Mouse (Mus musculus): ENCODE measurements around the gene Csrnp3.

The Csrnp3 gene

GRCm38 (mm10) chr2:65942346-65942745, 96.8 kb downstream of the Csrnp3 start:
- in situ Hi-C loops (cut with MboI, MseI) = no loop called here

GRCm38 (mm10) chr2:65948808-65949207, 103.2 kb downstream of the Csrnp3 start:
- in situ Hi-C loops (cut with MboI, MseI) = no loop called here

GRCm38 (mm10) chr2:65953726-65954340, 108.3 kb downstream of the Csrnp3 start:
- in situ Hi-C loops (cut with MboI, MseI) = no loop called here

DNA sequence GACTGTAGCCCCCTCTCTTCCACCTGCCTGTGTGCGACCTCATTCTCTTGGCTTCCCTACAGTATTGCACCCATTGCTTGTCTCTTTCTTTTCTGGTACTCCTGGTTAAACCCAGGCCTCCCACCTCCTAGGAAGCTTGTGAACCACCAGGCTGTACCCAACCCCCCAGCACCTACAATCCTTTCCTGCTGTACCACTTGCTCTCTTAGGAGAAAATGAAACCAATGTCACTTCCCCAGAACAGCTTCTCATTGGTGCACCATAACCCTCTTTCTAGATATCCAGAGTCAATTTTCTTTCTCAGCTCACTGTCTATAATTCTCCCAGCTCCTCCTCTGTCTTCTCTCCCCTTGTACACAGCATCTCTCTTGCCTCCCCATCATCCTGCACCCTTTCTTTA, 110.2 kb downstream of the Csrnp3 start:
- in situ Hi-C loops (cut with MboI, MseI) = no loop called here

DNA sequence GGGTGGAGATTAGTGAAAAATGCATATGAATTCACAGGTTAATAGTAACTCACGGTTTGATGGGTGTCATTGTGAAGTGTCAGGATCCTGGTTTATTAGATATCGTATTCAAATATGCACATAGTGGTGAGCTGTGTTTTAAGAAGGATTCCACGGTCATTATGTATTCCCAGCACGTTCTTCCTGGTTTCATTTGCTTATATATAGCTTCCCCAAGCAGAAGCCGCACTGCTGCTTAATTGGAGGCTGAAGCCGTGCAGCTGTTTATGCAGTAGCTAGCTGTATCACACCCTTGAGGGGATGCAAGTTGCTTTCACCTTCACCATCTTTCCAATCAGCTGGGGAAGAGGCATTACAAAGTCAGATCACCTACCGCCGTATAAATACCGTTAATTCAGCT, 111.2 kb downstream of the Csrnp3 start:
- in situ Hi-C loops (cut with MboI, MseI) = no loop called here

- in situ Hi-C loops (cut with MboI, MseI) = no loop called here
Measured at GRCm38 (mm10) chr2:65963420-65963819, 117.9 kb downstream of the Csrnp3 start.

GRCm38 (mm10) chr2:65968810-65969209, 123.2 kb downstream of the Csrnp3 start:
- in situ Hi-C loops (cut with MboI, MseI) = no loop called here

GRCm38 (mm10) chr2:65973907-65974306, 128.3 kb downstream of the Csrnp3 start:
- in situ Hi-C loops (cut with MboI, MseI) = no loop called here

DNA sequence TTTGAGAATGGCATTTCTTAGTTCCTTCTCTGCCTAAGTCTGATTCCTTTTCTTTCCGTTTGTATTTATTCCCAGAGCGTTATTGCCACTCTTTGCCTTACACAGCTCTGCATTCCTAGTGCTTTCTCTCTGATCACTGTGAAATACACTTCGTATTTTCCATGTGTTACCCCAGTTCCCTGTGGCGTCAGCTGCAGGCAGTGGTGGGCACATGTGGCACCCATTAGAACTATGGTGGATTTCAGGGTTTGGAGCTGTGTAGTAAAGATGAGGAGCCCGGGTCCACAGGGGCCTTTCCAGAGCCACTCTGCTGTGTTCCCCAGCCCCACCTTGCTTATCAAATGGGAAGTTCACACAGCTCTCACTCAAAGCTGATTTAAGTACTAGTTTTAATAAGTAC, 129.8 kb downstream of the Csrnp3 start:
- in situ Hi-C loops (cut with MboI, MseI) = no loop called here

DNA sequence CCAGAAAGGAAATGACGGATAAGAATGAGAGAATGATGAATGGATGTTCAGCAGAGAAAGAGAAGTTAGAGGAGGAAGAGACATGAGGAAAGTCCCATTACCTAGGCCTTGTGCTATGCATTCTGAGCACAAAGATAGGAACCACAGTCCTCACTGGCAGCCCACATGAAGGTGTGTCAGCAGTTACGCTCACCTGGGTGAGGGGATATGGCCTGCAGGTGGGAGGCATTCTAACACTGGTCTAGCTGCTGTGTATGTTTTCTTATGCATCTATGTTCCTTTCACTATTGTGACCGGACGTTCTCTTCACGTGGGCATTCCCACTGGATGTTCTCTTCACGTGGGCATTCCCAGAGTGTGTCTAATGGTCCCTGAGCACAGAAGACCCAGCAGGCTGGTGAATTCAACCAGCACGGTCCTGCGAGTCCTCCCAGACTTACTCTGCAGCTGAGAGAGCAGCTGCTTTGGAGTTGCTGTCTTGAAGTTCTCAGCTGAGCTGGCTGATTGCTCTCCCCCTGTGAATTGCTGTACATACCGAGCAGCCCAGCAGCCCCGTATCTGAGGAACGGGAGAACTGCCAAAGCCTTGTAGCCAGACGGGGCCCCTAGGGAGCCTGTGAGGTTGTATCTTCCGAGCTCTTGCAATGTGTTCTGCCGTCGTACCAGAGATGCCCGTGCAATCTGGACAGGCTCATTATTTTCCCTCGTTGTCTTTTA, 133.9 kb downstream of the Csrnp3 start:
- in situ Hi-C loops (cut with MboI, MseI) = no loop called here

DNA sequence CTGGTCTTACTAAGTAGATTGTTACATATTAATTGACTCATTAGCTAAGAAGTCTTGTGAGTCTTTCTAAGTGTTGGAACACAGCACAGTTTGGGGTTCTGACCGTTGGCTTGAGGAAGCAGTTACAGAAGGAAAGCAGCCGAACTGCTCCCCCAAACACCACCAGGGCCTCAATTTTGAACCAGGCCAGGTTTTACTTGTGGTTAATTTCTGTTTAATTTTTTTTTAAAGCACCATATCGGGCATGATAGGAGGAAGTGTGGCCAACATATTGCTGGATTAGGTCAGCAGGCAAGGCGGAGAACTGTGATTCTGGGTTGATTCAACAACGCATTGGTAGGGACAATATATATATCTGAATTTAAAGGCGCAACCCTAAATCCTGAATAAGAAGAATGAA, 135.9 kb downstream of the Csrnp3 start:
- in situ Hi-C loops (cut with MboI, MseI) = no loop called here

DNA sequence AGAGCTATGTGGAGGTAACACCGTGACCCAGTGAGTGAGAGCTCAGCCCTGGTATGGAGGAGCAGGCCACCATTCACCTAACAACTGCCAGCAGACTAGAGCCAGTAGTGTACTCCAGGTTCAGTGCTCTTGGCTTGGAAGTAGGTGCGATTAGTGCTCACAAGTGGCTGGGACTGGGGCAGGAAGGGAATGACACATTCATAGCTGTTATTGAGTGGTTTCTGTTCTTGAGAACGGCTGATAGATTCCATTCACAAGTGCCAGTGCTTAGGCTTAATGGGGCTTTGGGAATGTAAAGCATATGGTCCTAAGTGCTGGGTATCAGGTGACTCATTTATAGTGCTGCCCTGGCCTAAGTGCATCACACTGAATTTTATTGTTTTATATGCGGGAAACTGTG, 136.4 kb downstream of the Csrnp3 start:
- in situ Hi-C loops (cut with MboI, MseI) = no loop called here

DNA sequence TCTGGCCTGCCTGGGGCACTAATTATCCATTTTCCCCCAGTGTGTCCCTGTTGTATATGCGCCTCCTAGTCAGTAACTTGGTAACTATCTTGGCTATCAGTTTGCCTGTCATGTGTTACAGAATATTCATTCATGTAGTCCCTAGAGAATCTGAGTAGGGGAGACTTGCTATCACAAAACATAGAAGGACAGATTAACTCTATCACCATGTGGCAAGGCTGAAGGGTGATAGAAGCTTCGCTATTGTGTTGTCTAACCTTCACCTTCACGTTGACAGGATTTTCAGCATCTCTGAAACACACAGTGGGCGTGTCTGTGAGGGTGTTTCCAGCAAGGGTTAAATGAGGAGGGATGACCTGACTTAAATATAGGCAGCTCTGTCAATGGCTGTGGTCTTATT, 140.1 kb downstream of the Csrnp3 start:
- in situ Hi-C loops (cut with MboI, MseI) = no loop called here

GRCm38 (mm10) chr2:65987069-65987468, 141.5 kb downstream of the Csrnp3 start:
- in situ Hi-C loops (cut with MboI, MseI) = no loop called here

DNA sequence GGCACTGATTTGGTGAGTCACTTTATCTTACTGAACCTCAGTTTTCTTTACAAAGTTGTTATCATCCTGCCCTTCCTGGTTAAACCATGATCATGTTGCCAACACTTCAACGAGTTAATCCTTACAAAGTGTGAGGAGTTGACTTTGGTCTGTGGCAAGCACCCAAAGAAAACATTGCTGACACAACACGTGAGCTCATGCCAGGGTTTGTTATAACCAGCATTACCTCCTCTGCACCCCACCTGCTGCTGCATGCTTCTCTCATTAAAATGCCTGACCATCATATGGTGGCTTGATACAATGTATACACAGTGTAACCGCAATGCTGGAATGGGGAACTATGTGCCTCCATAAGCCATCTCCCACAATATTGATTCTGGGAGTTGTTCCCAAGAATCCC, 142.0 kb downstream of the Csrnp3 start:
- in situ Hi-C loops (cut with MboI, MseI) = no loop called here

GRCm38 (mm10) chr2:65988788-65989187, 143.2 kb downstream of the Csrnp3 start:
- in situ Hi-C loops (cut with MboI, MseI) = no loop called here

- in situ Hi-C loops (cut with MboI, MseI) = no loop called here
Measured at GRCm38 (mm10) chr2:65990108-65990507, 144.5 kb downstream of the Csrnp3 start.

DNA sequence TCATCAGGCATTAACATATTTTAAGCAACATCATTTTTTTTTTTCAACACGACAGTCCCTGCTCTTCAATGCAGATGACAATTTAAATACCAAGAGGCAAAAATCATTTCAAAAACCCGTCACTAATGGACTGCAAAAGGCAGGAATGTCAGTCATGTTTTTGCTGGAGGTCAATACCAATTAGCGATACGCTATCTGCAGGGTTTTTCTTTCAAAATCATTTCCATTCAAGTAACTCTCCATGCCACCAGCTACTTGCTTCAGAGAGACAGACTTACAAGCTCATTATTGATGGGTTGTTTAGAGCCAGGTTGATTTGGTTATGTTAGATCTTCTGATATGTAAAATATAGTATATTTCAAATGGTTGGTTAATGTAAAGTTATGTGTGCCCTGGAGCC, 145.2 kb downstream of the Csrnp3 start:
- in situ Hi-C loops (cut with MboI, MseI) = no loop called here

GRCm38 (mm10) chr2:65993371-65993770, 147.8 kb downstream of the Csrnp3 start:
- in situ Hi-C loops (cut with MboI, MseI) = no loop called here

DNA sequence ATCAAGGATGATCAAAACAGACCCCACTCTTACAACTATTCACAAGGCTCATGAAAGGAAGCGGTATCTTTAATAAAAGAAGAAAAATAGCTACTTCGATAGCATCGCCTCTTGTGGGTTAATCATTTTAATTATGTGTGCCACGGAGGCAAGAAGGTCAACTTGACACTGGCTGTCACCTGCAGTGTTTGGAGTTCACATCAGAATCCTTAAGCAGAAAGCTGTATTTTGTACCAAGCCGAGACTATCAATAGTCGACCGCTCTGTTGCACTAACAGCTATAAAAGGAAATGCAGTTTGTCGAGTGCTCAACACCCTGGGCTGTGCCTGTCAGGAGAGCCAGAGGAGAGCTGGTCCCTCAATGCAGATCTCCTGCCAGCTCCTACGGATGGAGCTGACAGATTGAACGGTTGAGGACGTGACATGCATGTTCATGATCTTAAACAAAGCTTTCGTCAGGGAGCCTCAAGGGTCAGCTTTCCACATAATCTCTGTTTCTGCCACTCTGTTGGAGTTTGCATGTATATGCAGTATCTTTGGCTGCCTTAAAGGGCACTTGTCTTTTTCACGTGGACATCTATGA, 149.4 kb downstream of the Csrnp3 start:
- in situ Hi-C loops (cut with MboI, MseI) = no loop called here

DNA sequence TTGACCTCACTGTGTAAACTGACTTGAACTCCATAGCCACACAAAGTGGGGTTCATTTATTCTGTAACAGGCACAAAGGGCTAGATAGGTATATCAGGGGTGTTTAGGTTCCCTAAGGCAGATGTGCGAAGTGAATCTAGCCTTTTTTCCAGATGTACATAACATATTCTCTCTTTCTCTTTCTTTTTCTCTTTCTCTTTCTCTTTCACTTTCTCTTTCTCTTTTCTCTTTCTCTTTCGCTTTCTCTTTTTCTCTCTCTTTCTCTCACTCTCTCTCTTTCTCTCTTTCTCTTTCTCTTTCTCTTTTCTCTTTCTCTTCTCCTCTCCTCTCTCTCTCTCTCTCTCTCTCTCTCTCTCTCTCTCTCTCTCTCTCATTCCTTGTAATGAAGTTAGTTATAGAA, 153.2 kb downstream of the Csrnp3 start:
- in situ Hi-C loops (cut with MboI, MseI) = no loop called here

GRCm38 (mm10) chr2:66008995-66009654, 163.6 kb downstream of the Csrnp3 start:
- in situ Hi-C loops (cut with MboI, MseI) = no loop called here

GRCm38 (mm10) chr2:66009677-66010076, 164.1 kb downstream of the Csrnp3 start:
- in situ Hi-C loops (cut with MboI, MseI) = no loop called here
